Mouse (Mus musculus) hindbrain, embryonic 16.5 days (tissue): ENCODE results near the gene Mfsd4b5. TPM values are rescaled to one million over a fixed set of nuclear protein-coding genes. Genes with fewer than 3 reads are reported as not detected.

Source experiments
- polyA plus RNA-seq: library from polyadenylated mRNA; unstranded; fragments of >200 nt; fragmentation: Nextera tagmentation; extraction: Ambion mirVana; gene quantifications from 2 replicates; pipeline ENCODE4 v1.2.1, GENCODE M21; 2015

The Mfsd4b5 gene
- polyA plus RNA-seq, 1 experiment from 2014 or later = not detected

Other genes with a start within 250 kb of the Mfsd4b5 start
- gene Mfsd4b4, start 87.4 kb downstream of the Mfsd4b5 start, polyA plus RNA-seq = 3.2 and 3.3 TPM in 2 replicates
- 0.09 TPM in 1 of 2 replicates, not detected in the other for gene Mfsd4b2, start 59.7 kb downstream of the Mfsd4b5 start, polyA plus RNA-seq
- 0.21 and 0.24 TPM in 2 replicates for gene Mfsd4b3, start 26.5 kb downstream of the Mfsd4b5 start, polyA plus RNA-seq
- gene Mfsd4b1, start 38.6 kb upstream of the Mfsd4b5 start, polyA plus RNA-seq = 0.46 and 0.60 TPM in 2 replicates
- gene Slc16a10, start 155.6 kb upstream of the Mfsd4b5 start, polyA plus RNA-seq = 6.1 and 7.2 TPM in 2 replicates